Mouse (Mus musculus) layer of hippocampus, adult 9-10 months (tissue): ENCODE data around the gene Fmo2.

Experiments used
- DNase-seq: peaks from one replicate; pipeline ENCODE4 v3.0.0; 2022; ENCODE audit warnings: low spot score

Gene Fmo2

GRCm38 (mm10) chr1:162840211-162840610, 58.3 kb downstream of the Fmo2 start:
- no peak for DNase-seq

- DNase-seq, result no peak
Measured at GRCm38 (mm10) chr1:162838976-162839375, 59.5 kb downstream of the Fmo2 start.

- DNase-seq, result no peak
Measured at GRCm38 (mm10) chr1:162834342-162834741, 64.2 kb downstream of the Fmo2 start.

- DNase-seq, result no peak
Measured at GRCm38 (mm10) chr1:162832574-162832953, 66.0 kb downstream of the Fmo2 start.

- no peak for DNase-seq
Measured at GRCm38 (mm10) chr1:162831838-162832573, 66.5 kb downstream of the Fmo2 start.
